Mouse (Mus musculus) embryonic facial prominence, embryonic 10.5 days (tissue): Measurements from ENCODE around the gene Rad51d. TPM values are rescaled to one million over a fixed set of nuclear protein-coding genes. Genes with fewer than 3 reads are reported as not detected.
A peak's percentile ranks its signal among the peaks of the same experiment; 100 is the strongest.

ENCODE experiments used
- DNase-seq: peaks from one replicate; pipeline ENCODE4 v3.0.0-alpha.2; 2017; ENCODE audit warnings: low spot score
- H3K27ac ChIP-seq: fragments of 300-500 bp; sonication (generic); replicated peaks from 2 replicates; pipeline ENCODE4 v1.5.1; 2016; ENCODE audit warnings: mild to moderate bottlenecking
- H3K27me3 ChIP-seq: fragments of 300-500 bp; sonication (generic); replicated peaks from 2 replicates; pipeline ENCODE4 v1.6.1; 2016; ENCODE audit warnings: low read depth, mild to moderate bottlenecking; ENCODE audit not compliant: poor library complexity, severe bottlenecking
- H3K36me3 ChIP-seq: fragments of 300-500 bp; sonication (generic); replicated peaks from 2 replicates; pipeline ENCODE4 v1.6.1; 2016; ENCODE audit warnings: mild to moderate bottlenecking, moderate library complexity
- H3K4me1 ChIP-seq: fragments of 300-500 bp; sonication (generic); 2 replicates; pipeline ENCODE4 v1.6.1; 2016
- H3K4me3 ChIP-seq: fragments of 300-500 bp; sonication (generic); 2 replicates; pipeline ENCODE4 v1.5.1; 2016; ENCODE audit warnings: mild to moderate bottlenecking, moderate library complexity
- H3K9me3 ChIP-seq: fragments of 300-500 bp; sonication (generic); 2 replicates; pipeline ENCODE4 v1.6.1; 2016; ENCODE audit warnings: mild to moderate bottlenecking
- WGBS: fragments of 180-500 bp; shearing (Covaris S2); methylation state at CpG from one replicate; pipeline ENCODE4 v1.1.7; 2016; 5-methylcytosine and 5-hydroxymethylcytosine counted together
- polyA plus RNA-seq: library from polyadenylated mRNA; unstranded; fragments of >200 nt; fragmentation: Nextera tagmentation; extraction: Ambion mirVana; gene quantifications from 2 replicates; pipeline ENCODE4 v1.2.1, GENCODE M21; 2016

The Rad51d gene
- polyA plus RNA-seq, 1 experiment from 2014 or later, result 13.7 TPM

DNA sequence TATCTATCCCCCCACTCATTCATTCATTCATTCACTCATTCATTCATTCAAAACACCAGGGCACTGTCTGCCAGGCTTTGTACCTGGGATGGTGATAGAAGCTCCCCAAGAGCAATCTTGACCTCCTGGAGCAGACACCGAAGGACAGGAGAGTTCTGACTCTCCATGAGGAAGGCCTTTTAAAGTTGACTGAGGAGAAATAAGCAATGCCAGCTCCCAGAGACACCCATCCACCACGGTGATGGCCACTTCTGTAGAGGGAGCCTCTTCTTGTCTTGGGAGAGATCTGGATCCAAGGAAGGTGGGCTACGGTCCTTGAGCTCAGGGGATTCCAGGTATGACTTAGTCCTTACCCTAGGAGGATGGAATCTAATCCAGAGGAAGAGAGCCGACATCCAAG is 19.8 kb upstream of the Rad51d start, which contains the start of gene Unc45b:
Gene Unc45b, plus strand, starts transcription at position 301 of the 400 bp plus-strand sequence.
- H3K4me1 ChIP-seq, result peaks cover 17% of the 10 kb centered on the region
- H3K36me3 ChIP-seq, result peaks cover 19% of the 10 kb centered on the region
- H3K27ac ChIP-seq, result no peak within 1 kb of the TSS
- H3K9me3 ChIP-seq, result no peaks in the 10 kb centered on the region
- WGBS, result 89% methylated on average over 4 of the region's 4 CpGs
- H3K4me3 ChIP-seq, result no peak within 1 kb of the TSS
- peaks cover 41% of the 10 kb centered on the region for H3K27me3 ChIP-seq
- no peak for DNase-seq

DNA sequence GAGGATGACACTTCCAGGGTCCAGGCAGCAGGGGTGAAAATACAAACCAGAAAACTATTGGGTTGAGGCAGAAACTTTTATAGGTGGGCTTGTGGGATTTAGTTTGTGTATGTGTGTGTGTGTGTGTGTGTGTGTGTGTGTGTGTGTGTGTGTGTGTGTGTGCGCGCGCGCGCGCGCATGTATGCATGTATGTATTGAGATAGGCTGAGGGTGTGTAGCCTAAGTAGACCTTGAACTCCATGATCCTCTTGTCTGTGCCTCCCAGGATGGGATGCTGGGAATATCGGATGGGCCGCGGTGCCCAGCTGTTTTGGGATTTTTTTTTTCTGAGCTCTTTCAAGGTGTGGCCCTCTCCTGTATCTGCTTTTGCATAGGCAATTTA is 18.2 kb upstream of the Rad51d start:
- Histone ChIP-seq H3K27me3 (peaks cover 35% of the 10 kb centered on the region), H3K4me3 (peak overlapping the region; percentile 90)

DNA sequence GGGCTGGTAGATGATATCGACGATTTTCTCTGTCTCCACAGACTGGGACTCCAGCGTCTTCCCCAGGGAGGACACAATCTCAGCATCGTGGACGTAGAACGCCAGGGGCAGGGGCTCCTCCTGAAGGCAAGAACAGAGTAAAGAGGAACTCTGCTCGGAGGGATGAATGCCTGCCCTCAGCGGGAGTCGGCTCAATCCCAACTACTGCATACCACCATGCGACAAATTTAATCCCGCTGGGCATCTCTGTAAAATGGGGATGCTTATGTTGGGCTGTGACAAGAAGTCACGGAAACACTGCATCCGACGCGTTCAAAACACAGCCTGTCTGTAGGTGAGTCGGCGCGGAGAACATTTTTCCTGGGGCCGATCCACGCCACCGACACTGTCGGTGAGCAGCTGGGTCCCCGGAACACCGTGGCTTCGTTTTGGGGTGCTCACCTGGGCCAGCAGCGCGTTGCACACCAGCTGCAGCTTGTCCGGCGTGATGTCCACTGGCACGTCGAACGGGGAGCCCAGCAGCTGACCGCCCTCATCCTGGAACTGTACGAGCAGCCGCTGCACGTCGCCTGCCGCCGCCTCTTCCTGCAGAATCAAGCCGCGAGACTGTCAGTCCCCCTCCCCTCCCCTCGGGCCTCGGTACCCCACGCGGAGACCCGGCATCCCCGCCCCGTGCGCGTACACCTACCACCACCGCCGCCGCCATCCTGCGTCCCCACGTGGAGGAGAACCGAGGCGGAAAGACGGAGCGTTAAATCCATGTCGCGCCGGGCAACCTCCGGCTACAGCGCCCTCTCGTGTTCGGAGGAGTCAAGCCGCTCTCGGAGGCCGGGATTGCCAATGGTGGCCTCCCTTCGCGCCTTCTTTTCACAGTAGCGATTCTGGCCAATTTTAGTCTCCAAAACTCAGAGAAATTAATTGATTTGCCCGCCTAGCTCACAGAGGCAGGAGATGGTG is 17.5 kb upstream of the Rad51d start, which contains the start of gene Nle1:
Gene Nle1, minus strand, starts transcription at position 761 of the 957 bp plus-strand sequence.
- Histone ChIP-seq H3K4me1 (peaks cover 12% of the 10 kb centered on the region), H3K27me3 (peaks cover 29% of the 10 kb centered on the region), H3K4me3 (peak within 1 kb of the TSS; percentile 90), H3K36me3 (peaks cover 42% of the 10 kb centered on the region), H3K9me3 (no peaks in the 10 kb centered on the region), H3K27ac (peak within 1 kb of the TSS; percentile 86)
- peak; percentile 94 for DNase-seq
- WGBS, result 2% methylated on average over 73 of the region's 73 CpGs

More for the DNA sequence above, 18.2 kb upstream of the Rad51d start:
- DNase-seq, result no peak
- Histone ChIP-seq H3K4me1 (peaks cover 12% of the 10 kb centered on the region), H3K27ac (peak overlapping the region; percentile 86), H3K36me3 (peaks cover 35% of the 10 kb centered on the region), H3K9me3 (no peaks in the 10 kb centered on the region)
- WGBS, result 50% methylated on average over 10 of the region's 10 CpGs

- peaks cover 12% of the 10 kb centered on the region for H3K4me1 ChIP-seq
- peaks cover 13% of the 10 kb centered on the region; the same call in 1 of the 2 replicates for H3K27me3 ChIP-seq
- no peaks in the 10 kb centered on the region for H3K9me3 ChIP-seq
- DNase-seq, result no peak
- no peak overlapping the region for H3K4me3 ChIP-seq
- H3K27ac ChIP-seq, result no peak overlapping the region
- peaks cover 63% of the 10 kb centered on the region for H3K36me3 ChIP-seq
- 91% methylated on average over 5 of the region's 5 CpGs for WGBS
Observed at GRCm38 (mm10) chr11:82905816-82906215, 15.4 kb upstream of the Rad51d start.

GRCm38 (mm10) chr11:82904952-82905351 is 14.5 kb upstream of the Rad51d start:
- 68% methylated on average over 8 of the region's 8 CpGs for WGBS
- Histone ChIP-seq H3K4me3 (no peak overlapping the region), H3K27me3 (0 out of 2 replicates have a peak, but pooled peaks cover 6% of the 10 kb centered on the region), H3K4me1 (peaks cover 12% of the 10 kb centered on the region), H3K27ac (no peak overlapping the region), H3K9me3 (no peaks in the 10 kb centered on the region), H3K36me3 (peaks cover 72% of the 10 kb centered on the region)
- DNase-seq, result no peak

- no peaks in the 10 kb centered on the region for H3K4me1 ChIP-seq
- H3K27me3 ChIP-seq, result no peaks in the 10 kb centered on the region
- no peak overlapping the region for H3K4me3 ChIP-seq
- peaks cover 96% of the 10 kb centered on the region for H3K36me3 ChIP-seq
- WGBS, result 97% methylated on average over 20 of the region's 20 CpGs
- no peaks in the 10 kb centered on the region for H3K9me3 ChIP-seq
- H3K27ac ChIP-seq, result no peak overlapping the region
- no peak for DNase-seq
Observed at GRCm38 (mm10) chr11:82901606-82902310, 11.3 kb upstream of the Rad51d start.

GRCm38 (mm10) chr11:82899720-82900119 is 9.3 kb upstream of the Rad51d start:
- DNase-seq, result no peak
- no peaks in the 10 kb centered on the region for H3K27me3 ChIP-seq
- peaks cover 76% of the 10 kb centered on the region for H3K36me3 ChIP-seq
- H3K27ac ChIP-seq, result no peak overlapping the region
- no peaks in the 10 kb centered on the region for H3K4me1 ChIP-seq
- no peak overlapping the region for H3K4me3 ChIP-seq
- H3K9me3 ChIP-seq, result no peaks in the 10 kb centered on the region
- 95% methylated on average over 5 of the region's 5 CpGs for WGBS

DNA sequence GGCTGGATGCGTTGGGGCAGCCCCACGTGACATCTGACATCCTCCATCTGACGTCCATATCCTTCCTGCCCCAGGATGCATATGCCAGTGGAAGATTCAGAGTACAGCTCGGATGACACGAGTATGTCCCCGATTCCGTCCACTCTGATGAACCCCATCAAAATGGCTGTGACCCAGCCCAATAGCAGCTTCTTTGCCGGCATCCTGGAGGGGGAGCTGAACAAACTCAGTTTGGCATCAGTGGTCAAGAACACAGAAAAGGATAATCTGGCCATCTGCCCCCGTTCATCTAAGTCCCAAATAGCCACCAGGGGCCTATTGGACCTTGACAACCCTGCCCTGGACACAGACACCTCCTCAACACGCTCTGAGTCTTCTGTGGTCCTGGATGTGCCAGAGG is 7.1 kb upstream of the Rad51d start:
- Histone ChIP-seq H3K36me3 (peaks cover 53% of the 10 kb centered on the region), H3K4me1 (no peaks in the 10 kb centered on the region), H3K27me3 (no peaks in the 10 kb centered on the region), H3K27ac (no peak overlapping the region), H3K9me3 (no peaks in the 10 kb centered on the region), H3K4me3 (no peak overlapping the region)
- DNase-seq, result no peak
- 89% methylated on average over 10 of the region's 10 CpGs for WGBS

DNA sequence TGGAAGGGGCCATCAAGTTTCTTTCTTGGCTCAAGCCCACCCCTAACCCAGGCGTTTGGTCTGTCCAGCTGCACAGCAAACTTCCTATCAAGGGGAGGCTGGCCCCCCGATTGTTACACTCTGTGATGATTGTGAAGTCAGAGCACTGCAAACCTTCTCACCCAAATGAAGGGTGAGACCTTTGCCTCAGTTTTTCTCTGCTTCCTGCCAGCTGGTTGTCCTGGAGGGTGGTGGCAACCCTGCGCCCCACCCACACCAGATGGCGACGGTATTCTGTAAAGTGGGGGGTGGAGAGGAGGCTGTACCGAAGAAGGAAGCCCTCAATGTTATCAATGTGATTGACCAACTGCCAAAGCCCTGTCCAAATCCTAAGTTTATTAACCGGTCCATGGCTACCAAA is 1.5 kb upstream of the Rad51d start, which contains the start of gene Fndc8:
Gene Fndc8, plus strand, starts transcription at position 189 of the 400 bp plus-strand sequence.
- no peaks in the 10 kb centered on the region for H3K9me3 ChIP-seq
- 67% methylated on average over 7 of the region's 7 CpGs for WGBS
- no peaks in the 10 kb centered on the region for H3K36me3 ChIP-seq
- DNase-seq, result no peak
- H3K4me1 ChIP-seq, result peaks cover 22% of the 10 kb centered on the region
- H3K27ac ChIP-seq, result no peak within 1 kb of the TSS
- H3K27me3 ChIP-seq, result peaks cover 7% of the 10 kb centered on the region; the same call in 1 of the 2 replicates
- no peak within 1 kb of the TSS for H3K4me3 ChIP-seq

DNA sequence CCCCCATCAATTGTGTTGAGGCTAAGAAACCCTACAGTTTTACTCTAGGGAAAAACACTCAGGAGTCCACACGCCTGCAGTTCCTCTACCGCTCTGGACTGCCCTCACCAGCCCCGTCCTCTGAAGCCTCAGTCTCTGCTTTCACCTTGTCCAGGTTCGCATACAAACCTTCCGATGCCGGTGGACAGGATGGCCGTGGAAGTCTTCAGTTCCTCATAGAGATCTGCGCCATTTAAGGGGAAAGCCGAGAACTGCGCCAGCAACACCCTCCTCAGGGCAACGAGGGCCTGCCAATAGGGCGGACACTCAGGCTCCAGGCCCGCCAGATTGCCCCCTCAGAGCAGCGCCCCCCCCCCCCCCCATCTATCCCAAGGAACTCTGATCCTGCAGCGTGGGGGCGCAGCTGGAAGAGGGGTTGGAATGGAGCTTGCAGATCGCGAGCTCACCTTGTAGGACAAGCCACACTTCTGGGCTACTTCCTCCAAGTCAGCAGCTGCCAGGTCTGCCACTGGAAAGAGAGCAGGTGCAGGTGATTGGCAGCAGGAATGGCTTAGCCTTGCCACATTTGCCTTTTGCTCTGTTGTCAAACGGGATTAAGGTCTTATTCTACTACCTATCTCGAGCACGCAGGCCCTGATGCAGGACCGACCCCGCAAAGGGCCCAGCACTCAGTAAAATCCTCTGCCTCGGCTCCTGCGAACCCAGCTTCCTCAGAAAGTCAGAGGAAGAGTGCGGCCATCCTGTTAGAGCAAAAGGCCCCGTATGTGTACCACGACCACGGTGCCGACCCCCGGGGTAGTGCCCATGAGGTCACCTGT is 681 bp downstream of the Rad51d start:
- DNase-seq, result no peak
- H3K36me3 ChIP-seq, result no peaks in the 10 kb centered on the region
- H3K27me3 ChIP-seq, result peaks cover 7% of the 10 kb centered on the region; the same call in 1 of the 2 replicates
- no peaks in the 10 kb centered on the region for H3K9me3 ChIP-seq
- H3K4me3 ChIP-seq, result peak overlapping the region; percentile 78
- peaks cover 22% of the 10 kb centered on the region for H3K4me1 ChIP-seq
- WGBS, result 10% methylated on average over 31 of the region's 31 CpGs
- H3K27ac ChIP-seq, result peak overlapping the region; percentile 86

DNA sequence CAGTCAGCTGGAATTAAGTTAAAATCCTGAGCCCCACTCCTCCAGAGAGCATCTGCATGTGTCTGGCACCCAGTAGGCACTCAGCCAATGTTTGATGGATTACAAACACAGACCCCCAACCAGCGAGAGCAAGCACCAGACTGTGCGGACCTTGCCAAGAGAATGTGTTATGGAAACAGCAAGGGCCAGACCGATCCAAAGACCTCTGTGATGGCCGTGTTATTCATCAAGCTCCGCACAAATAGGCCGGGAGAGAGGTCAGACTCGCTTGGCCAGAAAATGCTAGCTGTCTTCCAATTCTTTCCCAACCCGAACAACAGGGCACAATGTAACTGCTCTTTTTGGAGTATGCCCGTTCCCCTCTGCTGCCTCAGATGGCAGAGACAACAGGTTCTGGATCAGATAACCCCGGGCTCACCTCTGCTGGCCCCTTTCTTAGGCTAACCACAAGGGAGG is 1.9 kb downstream of the Rad51d start:
- H3K4me1 ChIP-seq, result peaks cover 22% of the 10 kb centered on the region
- no peak overlapping the region for H3K27ac ChIP-seq
- peaks cover 7% of the 10 kb centered on the region; the same call in 1 of the 2 replicates for H3K27me3 ChIP-seq
- H3K36me3 ChIP-seq, result no peaks in the 10 kb centered on the region
- DNase-seq, result no peak
- H3K4me3 ChIP-seq, result 0 out of 2 replicates have a peak overlapping the region, but pooled peaks have one; percentile 17
- 72% methylated on average over 10 of the region's 10 CpGs for WGBS
- H3K9me3 ChIP-seq, result no peaks in the 10 kb centered on the region
